ENCODE assay signal across 19 mouse cellular contexts in genomic region chr12:8993231-8993630, GRCm38 (mm10). TPM values are rescaled to one million over a fixed set of nuclear protein-coding genes. Genes with fewer than 3 reads are reported as not detected.
"Had no signal": no experiment of that assay in that cellular context is flagged by ENCODE, and none has a peak within 500 bp of the region (broad histone marks: within the 10 kb centered on the region; RNA-seq: fewer than 3 reads in every experiment).

No protein-coding gene starts in this region.

- H3K36me3 ChIP-seq: lung, embryonic 15.5 days; stomach, embryonic 15.5 days had no signal

- H3K27ac ChIP-seq: lung, embryonic 15.5 days; macrophage; midbrain, embryonic 12.5 days; neural tube, embryonic 12.5 days; stomach, embryonic 15.5 days; stomach, postnatal 0 days had no signal

- H3K9ac ChIP-seq: lung, embryonic 15.5 days; midbrain, embryonic 12.5 days; neural tube, embryonic 12.5 days; stomach, embryonic 15.5 days had no signal

- H3K4me2 ChIP-seq: lung, embryonic 15.5 days; midbrain, embryonic 12.5 days; neural tube, embryonic 12.5 days; stomach, embryonic 15.5 days had no signal

- H3K27me3 ChIP-seq: lung, embryonic 15.5 days; midbrain, embryonic 12.5 days; neural tube, embryonic 12.5 days; stomach, embryonic 15.5 days had no signal

- H3K9me3 ChIP-seq: lung, embryonic 15.5 days; midbrain, embryonic 12.5 days; neural tube, embryonic 12.5 days; stomach, embryonic 15.5 days had no signal

- DNase-seq: lung, adult 2 months; lung, postnatal 14 days; lung, postnatal 36 days; midbrain, embryonic 14.5 days; right cerebral cortex, postnatal 14 days; thymus, adult 2 months; thymus, postnatal 25 days; thymus, postnatal 4 days had no signal

- H3K4me3 ChIP-seq: lung, embryonic 15.5 days; megakaryocyte, embryonic 14.5 days; midbrain, embryonic 12.5 days; neural tube, embryonic 12.5 days; stomach, embryonic 15.5 days had no signal

- ATAC-seq: lung, postnatal 0 days had no signal

- H3K4me1 ChIP-seq: lung, embryonic 15.5 days; megakaryocyte, embryonic 14.5 days; midbrain, embryonic 12.5 days; neural tube, embryonic 12.5 days; stomach, embryonic 15.5 days had no signal

RNA-seq across cellular contexts. Expression of gene Matn3, which starts 45.5 kb away (rescaled TPM):
- total RNA-seq: megakaryocyte progenitor cell, adult 5-6 weeks; monocyte, adult 5-6 weeks; neutrophil, adult 5-6 weeks had no signal
- polyA plus RNA-seq: macrophage had no signal
